Mouse (Mus musculus): ENCODE results near the gene Olfr1223.

- TF ChIP-seq POLR2A (IDR thresholded peaks at IDR 0.05; ENCODE audit: borderline replicate concordance, insufficient read depth, low read length): no peak
- no peak for TF ChIP-seq CTCF (IDR thresholded peaks at IDR 0.05; ENCODE audit: borderline replicate concordance, insufficient read depth, low read depth, low read length)
These were observed 23.2 kb upstream of the Olfr1223 start, which contains the start of gene Olfr1225 for GRCm38 (mm10) chr2:89174569-89174968.

All from cerebellum, adult 2 months (tissue).